In the genomic region with DNA sequence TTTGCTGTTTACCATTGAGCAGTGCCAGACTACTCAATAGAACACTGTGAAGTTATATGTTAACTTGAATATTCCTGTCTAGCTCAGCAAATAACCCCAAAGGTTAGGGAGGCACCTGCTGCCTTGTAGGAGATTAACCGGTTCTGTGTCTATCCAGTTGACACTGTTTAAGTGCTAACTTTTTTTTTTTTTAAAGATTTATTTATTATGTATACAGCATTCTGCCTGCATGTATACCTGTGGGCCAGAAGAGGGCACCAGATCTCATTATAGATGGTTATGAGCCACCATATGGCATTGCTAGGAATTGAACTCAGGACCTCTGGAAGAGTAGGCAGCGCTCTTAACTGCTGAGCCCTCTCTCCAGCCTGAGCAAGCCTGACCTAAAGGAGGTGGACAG, we compare ENCODE assay signal across 12 mouse cellular contexts. TPM values are rescaled to one million over a fixed set of nuclear protein-coding genes. Genes with fewer than 3 reads are reported as not detected.
DNase-seq lines count a peak whose midpoint lies in the region; ATAC-seq and TF ChIP-seq lines count a peak whose summit lies in the region.
"Had no signal": no experiment of that assay in that cellular context is flagged by ENCODE, and none has a peak within 500 bp of the region (broad histone marks: within the 10 kb centered on the region; RNA-seq: fewer than 3 reads in every experiment).

No protein-coding gene starts in this region.

- no peak overlapping the region for H3K27ac ChIP-seq in heart, adult 2 months
- no peak overlapping the region for H3K27ac ChIP-seq in lung, postnatal 0 days (ENCODE audit: low read length)
- H3K27ac ChIP-seq: embryonic facial prominence, embryonic 10.5 days; limb, embryonic 13.5 days; neural tube, embryonic 13.5 days had no signal

- no peak overlapping the region for H3K9ac ChIP-seq in heart, adult 2 months (ENCODE audit: low read depth, low read length)
- no peak overlapping the region for H3K9ac ChIP-seq in lung, postnatal 0 days (replicated peaks; ENCODE audit: low read depth)
- H3K9ac ChIP-seq: limb, embryonic 13.5 days; neural tube, embryonic 13.5 days had no signal

- intact Hi-C loops in heart, adult 2 months (cut with DNase I), result loop anchor here (1.0 kb wide), 1 partner anchor 74 kb away; no protein-coding TSS in a partner anchor
- intact Hi-C loops in heart, postnatal 25 days (cut with DNase I), result loop anchor here (2.0 kb wide), 1 partner anchor 74 kb away; no protein-coding TSS in a partner anchor

- H3K4me2 ChIP-seq in lung, postnatal 0 days (replicated peaks; ENCODE audit: low read depth, low read length), result no peak overlapping the region
- H3K4me2 ChIP-seq: limb, embryonic 13.5 days; neural tube, embryonic 13.5 days had no signal

- no peaks in the 10 kb centered on the region for H3K9me3 ChIP-seq in lung, postnatal 0 days (ENCODE audit: low read length)
- H3K9me3 ChIP-seq: embryonic facial prominence, embryonic 10.5 days; neural tube, embryonic 13.5 days had no signal

- peak; percentile 72 for TF ChIP-seq CTCF in heart, adult 2 months (IDR thresholded peaks at IDR 0.05)
- peak; percentile 58 for TF ChIP-seq CTCF in lung, postnatal 0 days (IDR thresholded peaks at IDR 0.05)

- H3K79me2 ChIP-seq in heart, adult 2 months (replicated peaks; ENCODE audit: control insufficient read depth, insufficient read depth, low read length), result no peaks in the 10 kb centered on the region

- no peaks in the 10 kb centered on the region for H3K4me1 ChIP-seq in heart, adult 2 months (ENCODE audit: control insufficient read depth, insufficient read depth, low read length)
- no peaks in the 10 kb centered on the region for H3K4me1 ChIP-seq in lung, postnatal 0 days (ENCODE audit: insufficient read depth, low read depth, low read length)
- H3K4me1 ChIP-seq: embryonic facial prominence, embryonic 10.5 days; limb, embryonic 13.5 days; neural tube, embryonic 13.5 days had no signal

- no peaks in the 10 kb centered on the region for H3K27me3 ChIP-seq in heart, adult 2 months (ENCODE audit: control insufficient read depth, insufficient read depth, low read length)
- no peaks in the 10 kb centered on the region for H3K27me3 ChIP-seq in lung, postnatal 0 days (replicated peaks; ENCODE audit: insufficient read depth, low read length)
- H3K27me3 ChIP-seq: limb, embryonic 13.5 days; neural tube, embryonic 13.5 days had no signal

- ATAC-seq in lung, postnatal 0 days, result no peak

- H3K36me3 ChIP-seq in heart, adult 2 months (ENCODE audit: control insufficient read depth, insufficient read depth, low read length), result no peaks in the 10 kb centered on the region
- H3K36me3 ChIP-seq in lung, postnatal 0 days (ENCODE audit: insufficient read depth, low read length), result no peaks in the 10 kb centered on the region; the same call in 1 of the 2 replicates

- no peak overlapping the region for H3K4me3 ChIP-seq in heart, adult 2 months
- no peak overlapping the region for H3K4me3 ChIP-seq in lung, postnatal 0 days (ENCODE audit: low read depth, low read length)
- H3K4me3 ChIP-seq: embryonic facial prominence, embryonic 10.5 days; limb, embryonic 13.5 days; neural tube, embryonic 13.5 days had no signal

- no peak for TF ChIP-seq EP300 in heart, adult 2 months (IDR thresholded peaks at IDR 0.05; ENCODE audit: insufficient read depth, low read depth, low read length)
- TF ChIP-seq EP300 in lung, postnatal 0 days (IDR thresholded peaks at IDR 0.05), result no peak

- DNase-seq in heart, adult 2 months, result no peak
- DNase-seq in heart, postnatal 25 days (ENCODE audit: low spot score), result no peak
- DNase-seq in lung, postnatal 0 days (ENCODE audit: low spot score), result peak; percentile 16
- no peak for DNase-seq in lung, postnatal 14 days
- peak; percentile 25 for DNase-seq in NIH3T3 (ENCODE audit: low read depth)
- peak; percentile 55 for DNase-seq in naive thymus-derived CD4-positive, alpha-beta T cell, adult 2 months (ENCODE audit: low read depth)
- DNase-seq in right cerebral cortex, postnatal 4 days, result no peak
- no peak for DNase-seq in embryo, embryonic 10 days (ENCODE audit: low spot score)
- DNase-seq: right cerebral cortex, postnatal 25 days had no signal

- no peak for TF ChIP-seq POLR2A in heart, adult 2 months (IDR thresholded peaks at IDR 0.05; ENCODE audit: insufficient read depth, low read depth, low read length)

- WGBS in heart, adult 2 months, result 90% methylated on average over 2 of the region's 2 CpGs
- 87% methylated on average over 2 of the region's 2 CpGs for WGBS in lung, postnatal 0 days

RNA-seq across cellular contexts. Expression of gene Gpr19, which starts 25.4 kb away (rescaled TPM):
- total RNA-seq in heart, adult 2 months (2021), result 1 to 10 TPM; 3.2 to 4.8 TPM
- polyA plus RNA-seq in heart, adult 2 months (2012; rRNA removed), result 4.4 and 6.1 TPM in 2 replicates
- 1 to 10 TPM; 3.3 to 5.1 TPM for total RNA-seq in heart, postnatal 25 days (2021)
- 9.3 and 9.8 TPM in 2 replicates for polyA plus RNA-seq in lung, postnatal 0 days (2015; fragmentation: Nextera tagmentation; extraction: Ambion mirVana)

RNA-seq across cellular contexts. Expression of gene Crebl2, which starts 43.1 kb away (rescaled TPM):
- 10 to 100 TPM; 12.2 to 16.2 TPM for total RNA-seq in heart, adult 2 months (2021)
- 9.2 and 15.3 TPM in 2 replicates for polyA plus RNA-seq in heart, adult 2 months (2012; rRNA removed)
- 10 to 100 TPM; 11.5 to 12.1 TPM for total RNA-seq in heart, postnatal 25 days (2021)
- polyA plus RNA-seq in lung, postnatal 0 days (2015; fragmentation: Nextera tagmentation; extraction: Ambion mirVana), result 6.6 and 7.2 TPM in 2 replicates

RNA-seq across cellular contexts. Expression of gene Cdkn1b, which starts 47.2 kb away (rescaled TPM):
- total RNA-seq in heart, adult 2 months (2021), result 10 to 100 TPM; 35.9 to 42.0 TPM
- polyA plus RNA-seq in heart, adult 2 months (2012; rRNA removed), result 14.6 and 15.0 TPM in 2 replicates
- total RNA-seq in heart, postnatal 25 days (2021), result 10 to 100 TPM; 40.3 to 49.5 TPM
- polyA plus RNA-seq in lung, postnatal 0 days (2015; fragmentation: Nextera tagmentation; extraction: Ambion mirVana), result 43.4 and 46.2 TPM in 2 replicates

Comparison
In these comparisons a context has a peak if more than half of its experiments do, and no peak if none do; other contexts are left out.
1. DNase-seq: peak in lung, postnatal 0 days (single experiment), NIH3T3 (single experiment) and naive thymus-derived CD4-positive, alpha-beta T cell, adult 2 months (single experiment); none in heart, adult 2 months (0 of 2), heart, postnatal 25 days (single experiment), lung, postnatal 14 days (single experiment), right cerebral cortex, postnatal 4 days (single experiment) and embryo, embryonic 10 days (single experiment).